Mouse (Mus musculus): ENCODE measurements around the gene Cx3cr1.

DNA sequence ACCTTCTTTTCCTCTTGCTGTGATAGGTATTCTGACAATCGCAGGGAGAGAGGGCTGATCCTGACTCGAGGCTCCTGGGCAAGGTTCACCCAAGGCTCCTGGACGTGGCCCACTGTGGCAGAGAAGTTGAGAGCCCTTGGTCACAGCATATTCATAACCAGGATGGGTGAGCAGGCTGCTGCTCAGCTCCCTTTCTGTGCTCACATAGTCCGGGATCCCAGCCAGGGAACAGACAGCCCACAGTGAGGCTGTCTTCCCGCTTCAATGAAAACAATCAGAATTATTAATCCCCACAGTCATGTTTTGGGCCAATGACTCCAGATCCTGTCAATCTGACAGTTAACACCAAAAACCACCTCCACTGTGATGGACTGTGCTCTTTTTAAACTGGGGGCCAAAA lies 12.3 kb upstream of the Cx3cr1 start:
- TF ChIP-seq E2F4 (IDR thresholded peaks at IDR 0.05; ENCODE audit: insufficient read depth) (no peak), REST (IDR thresholded peaks at IDR 0.05; ENCODE audit: insufficient read depth, insufficient read length) (no peak), MAX (IDR thresholded peaks at IDR 0.05; ENCODE audit: low read depth) (no peak), POLR2A (IDR thresholded peaks at IDR 0.05; ENCODE audit: insufficient read length, low read depth) (no peak), MYOD1 (IDR thresholded peaks at IDR 0.05; ENCODE audit: control insufficient read depth in 1 of 3, insufficient read length in 2 of 3, low read depth in 2 of 3) (no peak), TCF12 (IDR thresholded peaks at IDR 0.05; ENCODE audit: insufficient read depth, poor library complexity, severe bottlenecking) (no peak), TCF3 (IDR thresholded peaks at IDR 0.05; ENCODE audit: insufficient read length, low read depth) (no peak), CEBPB (IDR thresholded peaks at IDR 0.05; ENCODE audit: insufficient read depth, poor library complexity, severe bottlenecking) (no peak), POLR2AphosphoS2 (IDR thresholded peaks at IDR 0.05; ENCODE audit: insufficient read length, low read depth) (no peak), SRF (IDR thresholded peaks at IDR 0.05; ENCODE audit: control insufficient read depth, insufficient read length, low read depth) (no peak), USF1 (IDR thresholded peaks at IDR 0.05; ENCODE audit: low read depth) (no peak), MYOG (IDR thresholded peaks at IDR 0.05; ENCODE audit: control insufficient read depth in 1 of 3, insufficient read depth in 1 of 3, insufficient read length in 2 of 3, low read depth in 2 of 3) (no peak)
